Mouse (Mus musculus): ENCODE measurements around the gene Susd1. TPM values are rescaled to one million over a fixed set of nuclear protein-coding genes. Genes with fewer than 3 reads are reported as not detected.

The Susd1 gene
- total and polyA plus RNA-seq, 3 experiments: 49.0 to 180 (median 67.6) TPM

- H3K27ac ChIP-seq (ENCODE audit: control insufficient read depth, low read depth, low read length): no peak overlapping the region
- DNase-seq (ENCODE audit: low read depth, low spot score): no peak
- H3K9me3 ChIP-seq (replicated peaks; ENCODE audit: insufficient read depth, low read length): no peaks in the 10 kb centered on the region
- no peak overlapping the region for H3K9ac ChIP-seq (ENCODE audit: control insufficient read depth, low read depth, low read length, poor library complexity, severe bottlenecking)
- no peak for TF ChIP-seq SIN3A (IDR thresholded peaks at IDR 0.05; ENCODE audit: low read length)
- H3K79me2 ChIP-seq (ENCODE audit: control insufficient read depth, insufficient read depth, low read length, poor library complexity): no peaks in the 10 kb centered on the region
- peaks cover 9 to 12% of the 10 kb centered on the region in 2 experiments for H3K36me3 ChIP-seq (ENCODE audit: control insufficient read depth in 1 of 2, insufficient read depth in 2 of 2, low read length in 2 of 2)
- no peak overlapping the region for H3K4me3 ChIP-seq (ENCODE audit: control insufficient read depth in 1 of 2, insufficient read depth in 1 of 2, low read depth in 2 of 2, low read length in 2 of 2)
- H3K4me1 ChIP-seq (ENCODE audit: control insufficient read depth in 1 of 2, insufficient read depth in 2 of 2, low read length in 2 of 2): peaks cover 5 to 15% of the 10 kb centered on the region in 2 experiments
- no peaks in the 10 kb centered on the region for H3K27me3 ChIP-seq (ENCODE audit: control insufficient read depth in 1 of 2, insufficient read depth in 2 of 2, low read length in 2 of 2)
Measured at GRCm38 (mm10) chr4:59381007-59381743, 57.3 kb downstream of the Susd1 start.

GRCm38 (mm10) chr4:59380478-59380877, 58.0 kb downstream of the Susd1 start:
- H3K27ac ChIP-seq (ENCODE audit: control insufficient read depth, low read depth, low read length): no peak overlapping the region
- DNase-seq (ENCODE audit: low read depth, low spot score): no peak
- no peak overlapping the region for H3K9ac ChIP-seq (ENCODE audit: control insufficient read depth, low read depth, low read length, poor library complexity, severe bottlenecking)
- no peak overlapping the region for H3K4me3 ChIP-seq (ENCODE audit: control insufficient read depth in 1 of 2, insufficient read depth in 1 of 2, low read depth in 2 of 2, low read length in 2 of 2)
- H3K36me3 ChIP-seq (ENCODE audit: control insufficient read depth in 1 of 2, insufficient read depth in 2 of 2, low read length in 2 of 2): peaks cover 7 to 9% of the 10 kb centered on the region in 2 experiments
- H3K27me3 ChIP-seq (ENCODE audit: control insufficient read depth in 1 of 2, insufficient read depth in 2 of 2, low read length in 2 of 2): no peaks in the 10 kb centered on the region
- H3K9me3 ChIP-seq (replicated peaks; ENCODE audit: insufficient read depth, low read length): no peaks in the 10 kb centered on the region
- no peaks in the 10 kb centered on the region for H3K79me2 ChIP-seq (ENCODE audit: control insufficient read depth, insufficient read depth, low read length, poor library complexity)
- peaks cover 2 to 11% of the 10 kb centered on the region in 2 experiments; a peak in 2 of 4 replicates for H3K4me1 ChIP-seq (ENCODE audit: control insufficient read depth in 1 of 2, insufficient read depth in 2 of 2, low read length in 2 of 2)
- TF ChIP-seq POLR2AphosphoS2 (IDR thresholded peaks at IDR 0.05; ENCODE audit: low read length): no peak
- no peak for TF ChIP-seq RAD21 (IDR thresholded peaks at IDR 0.05; ENCODE audit: low read depth, low read length)
- no peak for TF ChIP-seq NELFE (IDR thresholded peaks at IDR 0.05; ENCODE audit: low read depth, low read length)
- no peak for TF ChIP-seq MEF2A (IDR thresholded peaks at IDR 0.05; ENCODE audit: extremely low read depth, insufficient replicate concordance, low read depth, low read length, poor library complexity, severe bottlenecking)
- no peak for TF ChIP-seq MYB (IDR thresholded peaks at IDR 0.05; ENCODE audit: low read depth, low read length)
- TF ChIP-seq HCFC1 (IDR thresholded peaks at IDR 0.05; ENCODE audit: low read depth, low read length): no peak
- TF ChIP-seq SIN3A (IDR thresholded peaks at IDR 0.05; ENCODE audit: low read length): no peak
- no peak for TF ChIP-seq CHD1 (IDR thresholded peaks at IDR 0.05; ENCODE audit: low read depth, low read length)
- no peak for TF ChIP-seq RCOR1 (IDR thresholded peaks at IDR 0.05; ENCODE audit: low read depth, low read length)
- no peak for TF ChIP-seq EP300 (IDR thresholded peaks at IDR 0.05; ENCODE audit: low read depth in 1 of 2, low read length in 2 of 2)
- TF ChIP-seq MAFK (IDR thresholded peaks at IDR 0.05; ENCODE audit: borderline replicate concordance, low read depth, low read length): no peak
- TF ChIP-seq NRF1 (IDR thresholded peaks at IDR 0.05; ENCODE audit: insufficient read depth, low read depth, low read length, poor library complexity, severe bottlenecking): no peak
- no peak for TF ChIP-seq ETS1 (IDR thresholded peaks at IDR 0.05; ENCODE audit: low read depth, low read length)
- no peak for TF ChIP-seq TAL1 (IDR thresholded peaks at IDR 0.05; ENCODE audit: low read length)

Measured in MEL (cell line).